Mouse (Mus musculus) cerebellum, adult (tissue): ENCODE measurements around the gene Prox1.

Experiments used
- ATAC-seq: cut with Nextera tagmentation; 2 replicates; pipeline ENCODE4 v1.9.2; 2017; ENCODE audit warnings: mild to moderate bottlenecking, moderate library complexity, mixed read lengths; ENCODE audit not compliant: insufficient number of reproducible peaks, low FRiP score, low TSS enrichment

The Prox1 gene

DNA sequence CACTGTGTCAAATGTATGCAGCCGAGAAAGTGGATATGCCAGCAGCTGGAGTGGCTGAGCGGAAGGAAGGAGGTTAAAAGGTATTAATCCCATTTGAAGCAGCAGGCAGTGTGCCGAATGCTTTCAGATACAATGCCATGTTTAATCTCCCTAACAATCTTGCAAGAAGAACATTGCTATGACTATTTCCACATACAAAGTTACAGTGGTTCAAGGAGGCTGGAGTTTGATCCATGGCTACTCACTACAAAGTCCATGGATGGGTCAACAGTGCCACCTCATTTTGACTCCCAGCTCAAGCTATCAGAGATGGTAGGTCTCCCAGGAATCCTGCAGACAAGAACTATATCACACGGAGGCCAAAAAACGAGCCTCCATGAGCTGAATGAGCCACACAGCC is 64.5 kb downstream of the Prox1 start:
- ATAC-seq, result no peak

DNA sequence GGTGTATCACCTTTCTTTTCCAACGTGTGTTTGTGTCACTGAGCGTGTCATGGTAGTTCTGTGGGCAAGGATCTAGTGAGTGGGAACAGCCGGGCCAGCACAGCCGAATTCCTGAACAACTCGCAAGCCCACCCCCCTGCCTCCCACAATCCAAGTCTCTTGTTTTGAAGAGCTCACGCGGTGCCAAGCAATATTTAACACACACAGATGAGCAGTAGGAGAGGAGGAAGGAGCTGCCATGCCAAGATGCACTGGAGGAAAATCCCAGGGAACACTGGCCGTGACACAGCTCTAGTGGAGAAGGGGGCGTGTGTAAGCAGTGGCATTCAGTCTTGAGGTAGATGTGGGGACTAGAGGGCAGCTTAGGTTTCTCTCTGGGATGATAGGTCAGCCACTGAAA is 77.2 kb downstream of the Prox1 start:
- ATAC-seq, result no peak

DNA sequence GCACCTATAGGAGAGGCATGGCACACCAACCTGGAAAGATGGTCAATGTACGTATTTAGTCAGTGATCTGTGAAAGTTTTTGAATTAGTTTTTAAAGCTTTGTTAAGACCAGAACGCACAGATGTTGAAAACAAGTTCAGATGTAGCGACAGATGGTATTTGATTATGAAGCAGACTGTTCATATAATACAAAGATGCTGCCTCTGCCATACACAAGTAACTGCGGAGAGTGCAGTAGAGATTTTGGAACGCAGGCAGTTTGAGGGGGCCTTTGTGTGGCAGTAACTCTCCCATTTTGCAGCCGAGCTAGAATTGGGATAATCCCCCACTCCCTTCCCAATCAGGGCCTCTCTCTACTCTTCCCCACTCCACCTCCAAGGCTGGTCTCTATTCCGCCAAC is 78.4 kb downstream of the Prox1 start:
- no peak for ATAC-seq

DNA sequence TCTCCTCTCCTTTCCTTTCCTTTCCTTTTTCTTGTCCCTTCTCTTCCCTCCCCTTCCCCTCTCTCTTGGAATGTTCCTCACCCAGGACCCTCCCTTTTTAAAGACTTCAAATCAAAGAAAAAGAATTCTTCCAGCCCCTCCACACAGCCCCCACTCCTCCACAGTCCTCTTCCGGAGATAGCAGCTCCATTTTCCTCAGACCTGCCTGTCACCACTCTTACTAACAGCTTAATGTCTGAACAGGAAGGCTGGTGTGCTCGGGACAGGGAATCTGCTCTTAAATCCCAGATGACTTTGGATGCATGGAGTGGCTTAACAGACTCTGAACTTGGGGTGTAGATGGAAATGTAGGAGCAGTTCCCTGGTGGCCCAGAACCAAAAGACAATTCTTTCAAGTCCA is 81.6 kb downstream of the Prox1 start:
- no peak for ATAC-seq

DNA sequence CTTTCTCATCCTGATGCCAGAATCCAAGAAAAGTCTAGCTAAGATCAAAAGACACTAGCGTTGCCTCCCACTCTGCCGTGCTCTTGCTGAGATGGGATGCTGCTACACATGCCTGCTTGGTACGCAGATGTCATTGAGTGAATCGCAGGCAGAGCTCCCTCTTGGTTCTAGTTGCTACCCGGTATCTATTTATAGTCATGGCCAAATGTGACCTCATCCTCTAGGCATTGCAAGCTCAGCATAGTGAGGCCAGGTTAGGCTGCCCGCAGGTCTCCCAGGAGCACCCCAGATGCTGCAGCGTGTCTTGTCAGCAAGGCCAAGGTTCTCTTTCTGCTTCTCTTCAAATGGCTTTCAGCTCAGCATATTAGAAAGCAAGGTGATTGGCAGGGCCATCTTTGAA is 84.8 kb downstream of the Prox1 start:
- peak; percentile 89 for ATAC-seq

DNA sequence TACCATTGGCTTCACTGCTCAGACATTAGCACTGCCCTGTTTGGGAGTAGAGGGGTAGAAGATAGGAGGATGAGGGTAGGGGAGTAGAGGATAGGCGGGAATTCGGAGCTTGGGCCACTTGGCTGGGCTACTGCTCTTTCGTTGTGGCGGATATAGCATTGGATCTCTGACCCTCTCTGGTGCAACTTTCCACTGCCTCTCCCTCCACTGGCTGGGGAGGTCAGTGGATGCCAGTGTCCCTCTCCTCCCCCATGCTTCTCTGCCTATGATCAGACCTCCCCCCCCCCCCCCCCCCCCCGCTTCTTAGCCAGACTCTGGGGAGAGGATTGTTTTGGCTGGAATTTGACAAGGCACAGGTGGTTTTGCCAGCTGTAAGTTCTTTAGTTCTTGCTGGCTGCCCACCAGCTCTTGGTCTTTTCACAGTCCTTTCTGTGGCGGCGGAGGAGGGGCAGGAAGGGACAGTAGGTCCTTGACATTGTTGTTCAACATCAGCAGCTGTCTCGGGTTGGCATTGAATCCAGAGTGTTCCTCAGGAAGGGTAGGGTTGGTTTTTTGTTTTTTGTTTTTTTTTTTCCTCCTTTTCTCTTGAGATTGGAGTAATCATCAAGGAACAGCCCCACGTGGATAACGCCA is 90.8 kb downstream of the Prox1 start:
- no peak for ATAC-seq

DNA sequence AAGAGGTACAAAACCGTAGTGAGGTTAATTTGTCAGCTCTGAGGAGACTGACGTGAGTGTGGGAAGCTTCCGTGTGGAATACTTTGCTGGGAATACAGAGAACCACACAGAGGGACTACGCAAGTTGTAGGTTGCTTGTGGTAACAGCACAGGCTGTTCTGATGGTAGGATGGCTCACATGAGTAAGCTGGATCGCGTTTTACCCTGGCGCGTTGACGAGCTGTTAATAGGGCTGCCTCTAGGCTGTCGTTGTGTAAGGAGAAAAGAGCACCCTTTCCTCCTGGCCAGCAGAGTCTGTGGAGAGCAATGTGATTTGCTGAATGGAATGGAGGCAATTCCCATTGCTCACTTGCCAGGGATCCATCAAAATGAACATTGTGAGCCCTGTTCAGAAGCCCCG is 93.9 kb downstream of the Prox1 start:
- no peak for ATAC-seq
